Mouse (Mus musculus) embryo, embryonic 10 days (tissue): ENCODE data around the gene Cemip.
A peak's percentile ranks its signal among the peaks of the same experiment; 100 is the strongest.

ENCODE experiments used
- DNase-seq: peaks from one replicate; pipeline ENCODE4 v3.0.0-alpha.2; 2015; ENCODE audit warnings: low spot score

Gene Cemip

GRCm38 (mm10) chr7:84096501-84096900, 10.2 kb upstream of the Cemip start:
- DNase-seq: no peak

- DNase-seq: no peak
These were observed 4.5 kb upstream of the Cemip start for GRCm38 (mm10) chr7:84090793-84091192.

DNA sequence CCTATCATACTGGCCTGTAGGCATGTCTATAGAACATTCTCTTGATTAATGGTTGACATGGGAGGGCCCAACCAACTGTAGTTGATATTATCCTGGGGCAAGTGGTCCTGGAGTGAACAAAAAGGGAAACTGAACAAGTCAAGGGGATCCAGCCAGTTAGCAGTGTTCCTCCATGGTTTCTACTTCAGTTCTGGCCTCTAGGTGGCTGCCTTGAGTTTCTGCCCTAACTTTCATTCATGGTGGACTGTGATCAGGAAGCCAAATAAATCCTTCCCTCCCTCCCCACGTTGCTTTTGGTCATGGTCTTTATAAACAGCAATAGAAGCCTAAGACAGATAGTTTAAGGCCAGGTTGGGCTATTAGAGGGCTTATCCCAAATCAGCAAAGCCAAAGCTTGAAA, 3.5 kb upstream of the Cemip start:
- DNase-seq: no peak

DNA sequence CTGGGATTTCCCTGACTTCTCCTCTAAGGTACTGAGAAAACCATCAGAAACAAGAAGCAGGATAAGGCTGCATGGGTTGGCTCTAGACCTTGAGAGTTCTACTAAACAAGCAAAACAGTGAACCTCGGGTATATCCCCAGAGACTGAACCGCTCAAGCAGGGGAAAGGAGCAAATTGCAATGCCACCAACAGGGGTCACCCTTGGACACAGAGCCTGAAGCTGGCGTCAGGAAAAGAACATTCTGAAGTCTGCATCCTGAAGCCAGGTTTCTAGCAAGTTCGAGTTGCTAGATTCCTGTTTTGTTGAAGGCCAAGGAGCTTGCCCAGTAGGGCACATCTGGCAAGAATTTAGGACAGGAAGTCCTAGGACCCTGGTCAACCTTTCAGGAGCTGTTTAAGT, 2.7 kb upstream of the Cemip start:
- DNase-seq: peak; percentile 87

DNA sequence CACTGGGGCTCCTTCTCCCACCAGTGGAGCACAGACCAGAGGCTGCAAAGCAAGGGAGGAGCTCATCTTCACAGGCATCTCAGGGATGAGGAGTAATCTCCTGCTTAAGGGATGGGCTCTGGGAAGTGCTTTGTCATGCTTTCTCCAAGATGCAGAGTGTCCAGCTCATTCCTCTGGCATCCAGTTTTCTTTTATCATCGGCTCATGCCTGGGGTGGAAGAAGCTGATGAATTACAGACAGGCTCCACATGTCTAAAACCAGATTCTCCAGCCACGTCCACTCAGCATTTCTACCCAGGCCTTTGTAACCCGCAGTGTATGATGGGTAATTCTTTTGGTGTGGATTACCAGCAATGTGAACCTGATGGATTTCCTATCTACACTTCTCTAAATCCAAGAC, 1.9 kb upstream of the Cemip start:
- no peak for DNase-seq

DNA sequence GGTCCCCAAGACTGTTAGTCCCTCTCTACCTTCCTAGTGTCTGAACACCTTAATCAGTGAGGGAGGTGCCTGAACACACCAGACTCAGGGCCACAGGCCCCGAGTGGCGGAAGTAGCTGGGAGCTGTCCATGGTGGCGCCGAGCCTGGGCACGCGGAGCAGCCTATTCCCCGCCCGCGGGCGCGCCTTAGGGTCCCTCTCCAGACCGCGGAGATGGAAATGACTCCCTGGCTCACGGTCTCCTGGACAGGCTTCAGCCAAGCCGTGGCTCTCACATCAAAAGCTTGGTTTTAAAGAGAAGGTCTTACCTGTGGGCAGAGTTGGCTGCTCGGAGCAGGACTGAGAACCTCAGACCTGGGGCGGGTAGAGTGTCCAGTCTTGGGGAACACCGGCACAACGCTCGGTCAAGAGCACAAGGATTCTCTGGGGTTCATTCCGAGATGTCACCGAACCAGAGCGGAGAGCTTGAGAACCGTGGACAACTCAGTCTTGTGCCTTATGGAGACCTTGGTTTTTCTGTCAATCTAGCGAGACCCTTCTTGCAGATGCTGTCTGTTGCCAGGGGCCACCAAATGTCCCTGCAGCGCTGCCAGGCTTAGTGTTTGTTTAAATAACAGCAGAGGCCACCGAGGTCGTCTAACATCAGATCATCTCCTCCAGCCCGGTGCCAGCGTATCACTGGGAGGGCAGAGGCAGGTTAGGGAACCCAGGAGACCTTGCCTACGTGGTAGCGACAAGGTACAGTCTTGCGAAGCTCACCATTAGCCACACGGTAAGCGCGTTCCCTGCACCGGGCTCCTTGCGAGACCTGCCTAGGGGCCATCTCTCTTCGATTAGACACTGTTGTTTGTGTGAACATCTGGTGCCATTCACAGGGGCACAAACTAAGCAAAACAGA, 1.0 kb downstream of the Cemip start:
- peak; percentile 81 for DNase-seq

- DNase-seq: no peak
These were observed 8.9 kb downstream of the Cemip start for GRCm38 (mm10) chr7:84077257-84078013.

DNA sequence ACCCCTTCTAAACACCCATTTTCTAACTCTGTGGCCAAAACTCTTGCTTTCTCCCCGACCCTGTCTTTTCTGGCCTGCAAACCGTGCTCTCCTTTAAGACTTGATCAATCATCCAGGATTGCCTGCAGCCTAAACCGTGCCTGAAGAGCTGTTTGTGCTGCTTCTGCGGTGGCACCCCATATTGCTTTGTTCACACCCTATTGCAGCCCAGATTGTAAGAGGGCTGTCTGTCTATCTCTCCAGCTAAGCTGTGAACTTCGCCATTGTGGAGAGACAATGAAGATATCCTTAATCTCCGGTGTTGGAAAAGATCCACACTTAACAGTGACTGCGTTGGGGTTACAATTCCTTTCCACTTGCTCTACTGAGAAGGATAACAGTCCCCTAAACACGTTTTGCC, 12.0 kb downstream of the Cemip start:
- DNase-seq: no peak

GRCm38 (mm10) chr7:84073856-84074255, 12.4 kb downstream of the Cemip start:
- DNase-seq: no peak

DNA sequence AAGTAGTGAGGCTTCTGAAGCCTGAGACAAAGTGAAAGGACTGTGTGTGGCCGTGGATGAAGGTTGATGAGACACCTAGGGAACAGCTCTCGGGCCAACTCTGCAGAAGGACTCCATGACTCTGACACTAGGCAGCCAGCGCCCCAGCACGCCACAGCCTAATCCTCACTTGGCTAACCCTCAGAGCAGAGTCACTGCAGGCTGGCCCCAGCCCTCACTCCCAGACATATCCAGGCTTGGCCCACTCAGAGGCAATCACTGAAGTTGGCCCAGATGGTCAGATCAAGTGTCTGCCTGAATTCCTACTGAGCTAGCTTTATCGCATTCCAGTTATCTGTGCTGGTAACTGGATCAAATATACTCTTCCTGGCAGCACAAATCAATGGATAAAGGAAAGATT, 17.4 kb downstream of the Cemip start:
- no peak for DNase-seq

DNA sequence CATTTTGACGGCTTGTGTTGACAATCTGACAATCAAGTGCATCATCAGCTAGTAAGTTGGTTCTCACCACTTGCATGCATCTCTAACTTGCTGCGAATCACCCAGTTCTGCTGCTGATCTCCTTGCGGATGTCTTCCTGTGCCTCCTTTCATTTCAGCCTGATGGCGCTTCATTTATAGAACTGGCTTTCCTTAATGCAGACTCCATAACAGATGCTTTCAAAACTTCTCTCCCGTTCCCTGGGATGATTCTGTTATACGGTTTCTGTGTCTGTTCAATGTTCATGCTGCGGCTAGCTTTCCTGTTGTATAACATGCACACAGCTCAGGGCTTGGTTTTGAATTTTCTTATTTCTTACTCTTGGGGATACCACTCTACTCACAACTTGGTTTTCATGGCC, 26.5 kb downstream of the Cemip start:
- no peak for DNase-seq

DNA sequence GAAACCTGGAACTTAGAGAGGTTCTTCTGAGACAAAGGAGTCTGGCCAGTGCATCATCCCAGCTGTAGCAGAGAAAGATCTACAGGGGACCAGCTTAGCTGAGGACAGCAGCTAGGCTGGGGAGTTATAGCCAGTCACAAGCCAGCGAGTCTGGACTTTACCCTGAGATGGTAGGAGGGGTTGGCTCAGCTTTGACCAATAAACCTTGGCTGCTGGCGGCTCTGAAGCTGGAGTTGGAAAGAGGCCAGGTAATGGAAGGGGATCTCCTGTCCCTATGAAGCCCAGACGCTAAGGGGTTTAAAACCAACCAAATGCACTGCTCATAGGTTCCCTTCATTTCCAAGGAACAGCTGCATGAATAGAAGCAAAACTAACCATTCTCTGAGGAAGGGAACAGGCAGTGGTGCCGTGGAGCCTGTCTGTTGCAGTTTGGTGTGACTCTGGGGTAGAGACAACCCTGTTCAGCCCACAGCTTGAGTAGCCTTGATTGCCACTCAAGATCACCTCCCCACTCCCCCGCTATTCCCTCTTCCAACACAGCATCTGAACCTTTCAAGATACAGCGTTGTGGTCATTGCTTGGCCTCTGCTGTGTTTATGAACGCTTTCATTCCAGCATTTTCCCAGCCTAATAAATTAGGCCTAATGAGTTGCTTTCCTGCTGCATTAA, 30.2 kb downstream of the Cemip start:
- no peak for DNase-seq

DNA sequence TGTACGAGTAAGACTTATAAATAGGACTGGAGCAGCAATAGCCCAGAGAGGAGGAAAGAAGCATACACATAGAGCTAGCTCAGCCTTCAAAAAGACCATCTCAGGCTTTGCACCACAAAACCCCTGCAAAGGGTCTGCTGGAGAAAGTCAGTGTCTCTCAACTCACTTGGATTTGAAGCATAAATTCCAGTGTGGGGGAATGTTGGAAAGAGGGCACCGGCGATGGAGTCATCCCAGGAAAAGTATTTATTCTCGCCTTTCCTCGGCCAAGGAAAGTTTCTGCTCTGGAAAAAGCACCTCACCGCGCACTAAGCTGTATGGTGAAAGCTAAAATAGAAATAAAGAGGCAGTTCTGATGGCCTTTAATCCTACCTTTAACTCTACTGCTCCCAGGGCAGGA, 32.4 kb downstream of the Cemip start:
- DNase-seq: no peak

GRCm38 (mm10) chr7:84051423-84051822, 34.9 kb downstream of the Cemip start:
- DNase-seq: no peak

DNA sequence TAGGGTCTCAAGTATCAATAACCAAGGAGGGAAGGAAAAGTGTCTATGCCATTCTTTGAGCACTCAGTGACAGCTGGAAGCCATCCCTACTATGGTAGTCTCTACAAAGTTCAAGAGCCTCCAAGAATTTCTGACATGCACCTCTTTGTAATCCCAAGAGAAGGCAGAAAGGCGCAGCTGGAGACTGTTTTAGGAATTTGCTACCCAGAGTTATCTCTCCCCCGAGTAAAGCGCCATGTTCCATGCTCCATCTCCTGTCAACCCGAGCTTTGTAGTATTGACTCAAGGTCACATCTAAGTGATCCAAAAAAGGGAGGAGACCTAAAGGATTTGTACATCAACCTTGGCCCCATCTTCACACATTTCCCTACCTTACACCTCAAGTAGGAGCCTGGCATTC, 40.8 kb downstream of the Cemip start:
- DNase-seq: no peak

DNA sequence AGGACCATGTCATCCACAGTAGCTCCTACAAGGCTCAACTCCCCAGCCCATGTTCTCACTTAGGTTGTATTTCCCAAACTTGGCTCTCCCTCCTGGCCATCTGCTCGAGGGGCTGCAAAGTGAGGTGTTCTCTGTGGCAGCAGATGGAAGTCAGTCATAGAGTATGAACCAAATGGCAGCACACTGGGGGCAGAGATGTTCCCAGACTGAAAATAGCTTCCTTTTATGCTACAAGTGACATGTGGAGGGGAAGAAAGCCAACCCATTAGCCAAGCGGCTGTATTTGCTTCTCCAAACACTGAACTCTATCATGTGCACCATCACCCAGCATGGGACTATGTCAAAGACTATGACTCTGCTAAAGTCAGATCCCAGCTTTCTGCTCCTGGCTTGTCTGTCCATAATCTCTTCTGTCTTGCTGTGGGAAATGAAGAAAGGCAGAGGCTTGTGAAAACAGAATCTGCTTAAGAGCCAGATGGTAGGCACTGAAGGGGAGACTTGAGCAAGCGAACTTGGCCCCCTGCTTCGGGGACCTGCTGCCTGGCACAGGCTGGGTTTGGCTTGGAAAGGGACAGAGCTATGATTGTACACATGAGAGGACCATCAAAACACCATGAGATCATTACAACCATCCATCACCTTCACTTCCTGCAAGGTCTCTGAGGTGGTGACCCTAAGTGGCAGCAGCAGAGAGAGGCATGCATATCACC, 41.6 kb downstream of the Cemip start:
- DNase-seq: no peak

GRCm38 (mm10) chr7:84042726-84043125, 43.6 kb downstream of the Cemip start:
- DNase-seq: no peak

DNA sequence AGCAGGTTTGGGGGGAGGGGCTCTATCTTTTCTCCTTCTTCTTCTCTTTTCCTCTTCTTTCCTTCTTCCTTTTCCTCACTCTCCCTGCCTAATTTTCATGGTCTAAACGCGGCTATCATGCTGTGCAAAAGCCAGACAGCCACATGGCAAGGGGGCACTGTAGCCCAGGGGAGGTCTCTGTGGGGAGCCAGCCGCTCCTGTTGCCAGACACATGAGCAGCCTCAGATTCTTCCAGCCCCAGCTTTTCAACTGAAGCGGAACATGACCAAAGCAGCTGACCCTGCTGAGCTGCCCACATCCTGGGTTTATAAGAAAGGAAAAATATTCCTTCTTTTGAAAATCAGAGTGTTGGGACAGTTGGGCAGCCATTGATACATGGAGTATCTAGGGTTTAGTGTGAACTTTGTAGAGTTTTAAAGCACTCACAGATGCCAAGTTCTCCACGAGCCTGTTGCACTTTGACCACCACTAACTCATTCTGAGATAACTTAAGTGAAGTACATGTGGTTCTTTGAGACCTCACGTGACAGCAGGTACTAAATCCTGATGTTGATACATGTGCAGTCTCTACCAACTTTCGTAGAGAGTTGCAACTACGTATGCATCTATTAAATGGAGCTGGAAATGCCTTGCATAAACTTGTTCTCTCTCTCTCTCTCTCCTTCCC, 46.3 kb downstream of the Cemip start:
- DNase-seq: no peak

- no peak for DNase-seq
These were observed 47.7 kb downstream of the Cemip start for GRCm38 (mm10) chr7:84038642-84039041.

GRCm38 (mm10) chr7:84032831-84033230, 53.5 kb downstream of the Cemip start:
- DNase-seq: no peak

- DNase-seq: no peak
These were observed 57.1 kb downstream of the Cemip start for GRCm38 (mm10) chr7:84029120-84029771.
